Mouse (Mus musculus): ENCODE data around the gene Olfr1193.
"Not testable (repeated sequence)": the region's sequence is repeated elsewhere in the genome, so short reads cannot be mapped to it uniquely, and the experiment has no call there.

Olfr1193 gene

DNA sequence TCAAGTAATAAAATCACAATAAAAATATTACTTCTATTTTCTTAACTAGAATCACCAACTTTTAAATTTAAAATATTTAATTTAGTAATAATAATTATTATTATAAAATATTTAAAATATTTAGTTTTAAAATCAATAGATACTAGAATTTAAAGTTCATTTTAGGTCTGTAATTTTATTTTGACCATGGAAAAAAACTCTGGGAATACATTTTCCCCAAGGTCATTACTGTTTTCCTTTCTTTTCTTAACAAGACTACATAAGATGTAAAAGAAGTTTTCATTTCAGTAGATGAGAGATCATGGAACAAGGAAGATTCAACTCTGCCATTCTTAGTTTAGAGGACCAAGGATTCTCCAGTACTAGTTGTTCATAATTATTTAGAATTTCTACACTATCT is at the start of gene Olfr1193:
Olfr1193 (plus strand) TSS at position 301 of the 400 bp plus-strand sequence.
- not testable (repeated sequence) for DNase-seq (ENCODE audit: low spot score in 2 of 2)

- not testable (repeated sequence) for DNase-seq (ENCODE audit: low spot score in 2 of 2)
Observed at GRCm38 (mm10) chr2:88640242-88640641, 35.2 kb upstream of the Olfr1193 start, which contains the start of gene Olfr1191-ps1. TSS of gene Olfr1191-ps1 (plus strand) at chr2:88640542.

GRCm38 (mm10) chr2:88648209-88648608 is 27.2 kb upstream of the Olfr1193 start, which contains the start of gene Olfr1192-ps1:
TSS of gene Olfr1192-ps1 (plus strand) at chr2:88648509.
- no peak for DNase-seq (ENCODE audit: low spot score in 2 of 2)

GRCm38 (mm10) chr2:88689087-88689486 is 13.7 kb downstream of the Olfr1193 start, which contains the start of gene Olfr1195:
TSS of gene Olfr1195 (minus strand) at chr2:88689187.
- DNase-seq (ENCODE audit: low spot score in 2 of 2) = no peak

DNA sequence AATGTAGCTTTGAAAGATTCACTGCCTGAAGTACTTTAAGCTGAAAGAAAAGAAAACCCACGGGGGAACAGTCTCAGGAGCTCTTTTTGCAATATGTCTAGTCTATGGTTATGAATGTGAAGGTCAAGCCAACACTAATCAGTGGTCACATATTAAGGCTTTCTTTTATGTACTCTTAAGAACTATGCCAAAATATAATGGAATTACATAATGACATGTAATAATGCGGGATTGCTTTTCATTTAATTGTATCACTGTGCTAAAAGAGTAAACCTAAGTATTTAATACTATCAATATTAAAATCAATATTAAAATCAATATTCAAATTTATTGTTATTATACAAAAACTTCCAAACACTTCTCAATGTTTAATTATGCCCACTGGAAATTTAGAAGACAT is 29.1 kb downstream of the Olfr1193 start, which contains the start of gene Olfr1196:
Olfr1196 (minus strand) TSS at position 101 of the 400 bp plus-strand sequence.
- no peak for DNase-seq (ENCODE audit: low spot score in 2 of 2)
